Mouse (Mus musculus): ENCODE data around the gene Nqo2. TPM values are rescaled to one million over a fixed set of nuclear protein-coding genes. Genes with fewer than 3 reads are reported as not detected.
A peak's percentile ranks its signal among the peaks of the same experiment; 100 is the strongest.
"Not testable (repeated sequence)": the region's sequence is repeated elsewhere in the genome, so short reads cannot be mapped to it uniquely, and the experiment has no call there.

The Nqo2 gene
- 29.1 and 29.4 TPM in 2 replicates for polyA plus RNA-seq (2015; fragmentation: Nextera tagmentation; extraction: Ambion mirVana)

DNA sequence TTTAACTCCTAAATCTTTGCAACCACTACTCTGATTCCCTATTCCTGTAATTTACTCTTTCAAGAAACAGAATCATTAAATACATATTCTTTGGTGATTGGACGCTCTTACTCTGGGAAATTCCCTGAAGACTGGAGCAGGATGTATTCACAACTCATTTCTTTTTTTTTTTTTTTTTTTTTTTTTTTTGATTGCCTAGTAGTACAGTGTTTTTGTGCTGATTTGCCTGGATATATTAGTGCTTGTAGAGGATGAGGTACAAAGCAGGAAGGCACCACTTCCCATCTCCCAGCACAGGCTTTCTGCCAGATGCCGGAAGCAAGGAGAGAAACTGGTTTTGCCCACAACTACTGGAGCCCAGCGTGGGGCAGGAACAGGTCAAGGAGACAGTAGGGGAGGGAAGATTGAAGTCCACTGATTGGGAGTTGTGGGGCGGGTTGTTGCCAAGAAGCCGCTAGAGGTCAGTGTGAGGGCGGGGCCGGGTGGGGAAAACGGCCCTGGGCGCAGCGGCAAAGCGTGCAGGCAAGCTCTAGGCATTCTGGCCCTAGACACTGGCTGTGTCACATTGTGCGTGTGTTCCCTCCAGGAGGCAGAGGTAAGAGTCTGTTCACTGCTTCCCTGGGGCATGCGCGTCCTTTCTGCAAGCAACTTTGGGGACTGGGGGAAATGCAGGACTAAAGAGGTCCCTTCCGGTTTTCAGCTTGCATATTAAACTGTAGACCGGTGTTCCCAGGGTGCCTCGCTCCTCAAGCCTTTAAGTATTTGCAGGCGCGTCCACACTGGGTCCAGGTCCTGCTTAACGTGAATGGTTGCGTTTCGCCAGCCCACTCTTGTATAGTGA, at the start of gene Nqo2:
Gene Nqo2, plus strand, starts transcription at position 482 of the 841 bp plus-strand sequence.
- no peaks in the 10 kb centered on the region for H3K9me3 ChIP-seq
- peak within 1 kb of the TSS; percentile 55 for H3K9ac ChIP-seq
- peak within 1 kb of the TSS; percentile 96 for H3K27ac ChIP-seq
- peak within 1 kb of the TSS; percentile 57 for H3K4me3 ChIP-seq
- no peaks in the 10 kb centered on the region for H3K27me3 ChIP-seq
- peaks cover 10% of the 10 kb centered on the region for H3K4me1 ChIP-seq
- H3K4me2 ChIP-seq: peak within 1 kb of the TSS; percentile 66
- under 1% methylated on average over 22 of the region's 22 CpGs for WGBS
- peak; percentile 91 for ATAC-seq (ENCODE audit: borderline replicate concordance, extremely low read depth, low FRiP score, low TSS enrichment)
- H3K36me3 ChIP-seq: no peaks in the 10 kb centered on the region

DNA sequence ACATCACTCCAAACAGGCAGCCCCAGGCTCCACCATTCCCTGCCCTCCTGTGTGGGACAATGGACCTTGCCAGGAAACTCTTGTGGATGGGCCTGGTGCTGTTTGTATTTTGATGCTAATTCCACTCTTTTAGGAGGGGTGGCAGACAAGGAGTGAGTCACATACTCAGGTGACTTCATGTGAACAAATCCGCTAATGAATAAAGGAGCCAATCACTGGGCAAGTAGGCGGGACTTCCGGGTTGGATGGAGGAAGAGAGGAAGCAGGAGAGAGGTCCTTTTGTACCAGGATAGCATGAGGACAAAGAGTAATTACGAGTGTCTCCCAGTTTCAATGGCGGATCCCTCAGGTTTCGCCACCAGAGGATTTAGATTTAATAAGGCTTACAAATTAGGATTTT, 43.4 kb upstream of the Nqo2 start:
- peaks cover 31% of the 10 kb centered on the region for H3K36me3 ChIP-seq

DNA sequence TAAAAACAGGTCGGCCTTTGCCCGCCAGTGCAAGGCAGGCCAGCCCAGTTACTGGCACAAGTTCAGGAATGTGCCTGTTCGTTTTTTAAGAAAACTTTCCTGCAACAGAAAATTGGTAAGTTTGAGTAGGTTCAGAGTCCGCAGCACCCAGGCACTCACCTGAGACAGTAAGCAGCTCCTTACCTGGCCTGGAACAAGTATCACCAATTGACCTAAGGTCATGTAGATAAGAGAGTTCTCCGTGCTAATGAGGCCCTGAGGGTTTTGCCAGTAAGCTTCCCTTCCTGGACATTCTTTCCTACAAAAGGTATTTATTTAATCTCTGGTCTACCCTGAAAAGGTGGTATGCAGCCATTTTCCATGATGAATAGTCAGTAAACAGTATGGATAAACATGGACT, 42.8 kb upstream of the Nqo2 start:
- Histone ChIP-seq H3K27ac (no peak overlapping the region), H3K27me3 (no peaks in the 10 kb centered on the region), H3K9ac (no peak overlapping the region), H3K36me3 (peaks cover 31% of the 10 kb centered on the region), H3K4me1 (no peaks in the 10 kb centered on the region), H3K4me3 (no peak overlapping the region), H3K9me3 (no peaks in the 10 kb centered on the region), H3K4me2 (no peak overlapping the region)
- 57% methylated on average over 5 of the region's 5 CpGs for WGBS
- ATAC-seq (ENCODE audit: borderline replicate concordance, extremely low read depth, low FRiP score, low TSS enrichment): no peak

More for the DNA sequence above, 43.4 kb upstream of the Nqo2 start:
- no peak overlapping the region for H3K9ac ChIP-seq
- no peaks in the 10 kb centered on the region for H3K4me1 ChIP-seq
- 91% methylated on average over 6 of the region's 6 CpGs for WGBS
- H3K9me3 ChIP-seq: no peaks in the 10 kb centered on the region
- no peak overlapping the region for H3K4me2 ChIP-seq
- no peaks in the 10 kb centered on the region for H3K27me3 ChIP-seq
- H3K4me3 ChIP-seq: no peak overlapping the region
- no peak for ATAC-seq (ENCODE audit: borderline replicate concordance, extremely low read depth, low FRiP score, low TSS enrichment)
- no peak overlapping the region for H3K27ac ChIP-seq

DNA sequence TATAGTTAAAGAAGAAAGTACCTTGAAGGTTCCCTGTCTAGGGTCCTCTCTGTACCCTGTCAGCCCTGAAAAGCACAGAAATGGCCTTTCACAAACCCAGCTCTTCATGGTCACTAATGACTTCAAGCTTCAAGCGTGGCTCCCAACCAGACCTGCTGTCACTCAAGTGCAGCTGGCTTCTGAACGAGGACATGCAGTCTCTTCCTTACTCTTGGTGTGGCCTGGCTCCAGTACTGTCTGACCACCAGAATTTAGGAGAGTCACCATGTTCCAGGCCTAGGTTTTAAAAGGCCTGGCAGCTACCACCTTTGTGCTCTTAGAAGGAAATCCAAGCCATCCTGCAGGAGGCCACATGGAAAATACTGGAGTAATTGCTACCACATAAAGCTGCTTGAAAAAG, 34.2 kb upstream of the Nqo2 start:
- H3K4me1 ChIP-seq: peaks cover 9% of the 10 kb centered on the region; the same call in 1 of the 2 replicates
- WGBS: 67% methylated on average over 2 of the region's 2 CpGs
- H3K9ac ChIP-seq: no peak overlapping the region
- H3K27me3 ChIP-seq: no peaks in the 10 kb centered on the region
- H3K4me3 ChIP-seq: no peak overlapping the region
- peaks cover 5% of the 10 kb centered on the region; the same call in 1 of the 2 replicates for H3K36me3 ChIP-seq
- H3K27ac ChIP-seq: no peak overlapping the region
- H3K4me2 ChIP-seq: no peak overlapping the region
- no peaks in the 10 kb centered on the region for H3K9me3 ChIP-seq
- ATAC-seq (ENCODE audit: borderline replicate concordance, extremely low read depth, low FRiP score, low TSS enrichment): no peak

DNA sequence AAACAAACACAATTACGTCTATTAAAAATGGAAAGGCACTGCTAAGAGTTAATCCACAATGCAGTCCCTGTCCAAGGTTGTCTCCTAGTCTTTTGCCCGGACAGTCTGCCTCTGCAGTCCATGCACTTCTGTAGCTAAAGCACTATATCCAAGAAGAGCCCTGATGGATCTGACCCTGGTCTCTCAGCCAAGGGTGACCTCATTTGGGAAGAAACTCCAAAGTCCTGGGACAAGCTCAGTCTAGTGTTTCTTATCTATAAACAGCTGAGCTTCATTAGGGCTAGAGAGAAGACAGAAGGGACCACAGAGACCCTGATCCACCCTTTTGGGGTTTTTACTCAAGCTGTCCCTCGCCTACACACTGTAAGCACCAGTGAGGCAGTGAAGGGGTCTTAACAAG, 33.6 kb upstream of the Nqo2 start:
- WGBS: 79% methylated on average over 3 of the region's 3 CpGs
- no peak overlapping the region for H3K27ac ChIP-seq
- H3K4me1 ChIP-seq: peaks cover 9% of the 10 kb centered on the region; the same call in 1 of the 2 replicates
- H3K4me3 ChIP-seq: no peak overlapping the region
- peaks cover 5% of the 10 kb centered on the region; the same call in 1 of the 2 replicates for H3K36me3 ChIP-seq
- H3K9ac ChIP-seq: no peak overlapping the region
- no peak for ATAC-seq (ENCODE audit: borderline replicate concordance, extremely low read depth, low FRiP score, low TSS enrichment)
- H3K27me3 ChIP-seq: no peaks in the 10 kb centered on the region
- H3K9me3 ChIP-seq: no peaks in the 10 kb centered on the region
- no peak overlapping the region for H3K4me2 ChIP-seq

DNA sequence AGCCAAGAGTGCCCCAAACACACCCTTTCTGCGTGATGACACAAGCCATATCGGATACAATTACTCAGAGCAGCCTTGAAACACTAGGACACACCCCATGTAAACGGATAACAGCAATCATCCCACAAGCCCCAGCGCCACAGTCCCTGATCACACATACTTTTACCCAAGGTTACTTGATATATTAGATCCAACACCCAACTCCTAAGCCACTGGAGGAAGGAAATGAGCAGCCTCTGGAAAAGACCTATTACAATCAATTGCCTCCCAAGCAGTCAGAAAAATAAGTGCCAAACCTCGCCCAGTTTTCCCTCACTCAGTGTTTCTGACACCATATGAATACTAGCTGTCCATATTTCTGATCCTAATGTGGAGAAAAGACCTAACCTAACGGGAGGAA, 29.7 kb upstream of the Nqo2 start:
- WGBS: 59% methylated on average over 6 of the region's 6 CpGs
- no peaks in the 10 kb centered on the region for H3K9me3 ChIP-seq
- H3K27ac ChIP-seq: no peak overlapping the region
- peaks cover 19% of the 10 kb centered on the region for H3K4me1 ChIP-seq
- H3K4me2 ChIP-seq: peak overlapping the region; percentile 75
- peak overlapping the region; percentile 62 for H3K4me3 ChIP-seq
- H3K9ac ChIP-seq: no peak overlapping the region
- H3K36me3 ChIP-seq: 0 out of 2 replicates have a peak, but pooled peaks cover 5% of the 10 kb centered on the region
- no peaks in the 10 kb centered on the region for H3K27me3 ChIP-seq
- no peak for ATAC-seq (ENCODE audit: borderline replicate concordance, extremely low read depth, low FRiP score, low TSS enrichment)

DNA sequence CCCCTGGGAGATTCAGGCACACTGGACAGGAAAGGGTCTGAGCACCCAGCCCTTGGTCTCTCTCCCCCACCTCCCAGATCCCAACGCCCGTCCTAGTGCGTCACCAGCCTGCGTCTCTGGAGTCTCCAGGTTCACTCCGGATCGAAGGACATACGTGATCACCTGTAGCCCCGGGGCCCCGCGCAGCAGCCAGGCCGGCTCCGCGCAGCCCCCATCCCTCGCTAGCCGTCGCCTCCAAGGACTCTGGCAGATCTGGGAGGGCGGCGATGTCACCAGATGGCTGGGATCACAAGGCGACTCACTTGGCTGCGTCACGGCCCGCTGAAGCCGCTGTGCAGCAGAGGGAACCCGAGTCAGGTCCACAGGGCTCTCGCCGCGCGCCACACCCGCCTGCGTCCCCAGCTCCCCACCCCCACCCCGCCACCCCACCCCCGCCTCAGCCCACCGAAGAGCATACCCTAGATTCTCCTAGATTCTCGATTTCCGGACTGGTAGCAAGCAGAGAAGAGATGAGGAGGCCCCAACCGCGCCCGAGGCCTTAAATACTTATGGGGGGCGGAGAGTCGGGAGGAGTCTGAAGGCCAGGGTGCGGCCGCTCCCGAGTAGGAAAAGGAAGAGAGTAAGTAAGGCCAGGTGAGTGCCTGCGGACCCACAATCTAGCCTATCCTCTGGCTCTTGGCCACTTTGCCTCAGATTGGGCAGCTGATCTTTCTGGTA, 28.9 kb upstream of the Nqo2 start:
- Histone ChIP-seq H3K27me3 (no peaks in the 10 kb centered on the region), H3K9me3 (no peaks in the 10 kb centered on the region), H3K36me3 (0 out of 2 replicates have a peak, but pooled peaks cover 2% of the 10 kb centered on the region), H3K9ac (peak overlapping the region; percentile 66), H3K4me2 (peak overlapping the region; percentile 75), H3K4me3 (peak overlapping the region; percentile 62), H3K27ac (0 out of 2 replicates have a peak overlapping the region, but pooled peaks have one; percentile 12), H3K4me1 (peaks cover 19% of the 10 kb centered on the region)
- 1% methylated on average over 43 of the region's 44 CpGs for WGBS
- peak; percentile 91 for ATAC-seq (ENCODE audit: borderline replicate concordance, extremely low read depth, low FRiP score, low TSS enrichment)

DNA sequence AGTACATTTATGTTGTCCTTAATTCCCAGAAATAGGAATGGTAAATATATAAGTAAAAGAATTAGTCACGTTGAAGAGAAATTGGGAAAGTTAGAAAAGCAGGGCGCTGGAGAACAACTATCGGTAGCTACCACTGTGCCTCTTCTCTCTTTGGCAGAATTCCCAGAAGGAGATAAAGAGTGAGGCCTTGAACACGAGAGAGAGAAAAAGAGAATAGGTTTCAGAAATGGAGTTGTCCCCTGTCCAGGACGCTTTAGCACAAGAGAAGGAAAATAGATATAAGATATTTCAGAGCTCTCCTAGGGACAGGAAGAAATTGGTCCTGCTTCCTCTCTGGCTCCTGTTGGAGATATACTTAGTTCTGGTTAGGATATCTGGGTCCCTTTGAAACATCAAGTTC, 27.3 kb upstream of the Nqo2 start:
- Histone ChIP-seq H3K4me3 (no peak overlapping the region), H3K9ac (no peak overlapping the region), H3K4me1 (peaks cover 19% of the 10 kb centered on the region), H3K4me2 (no peak overlapping the region), H3K9me3 (no peaks in the 10 kb centered on the region), H3K27me3 (no peaks in the 10 kb centered on the region), H3K36me3 (no peaks in the 10 kb centered on the region), H3K27ac (no peak overlapping the region)
- no peak for ATAC-seq (ENCODE audit: borderline replicate concordance, extremely low read depth, low FRiP score, low TSS enrichment)
- WGBS: 36% methylated on average over 5 of the region's 5 CpGs

DNA sequence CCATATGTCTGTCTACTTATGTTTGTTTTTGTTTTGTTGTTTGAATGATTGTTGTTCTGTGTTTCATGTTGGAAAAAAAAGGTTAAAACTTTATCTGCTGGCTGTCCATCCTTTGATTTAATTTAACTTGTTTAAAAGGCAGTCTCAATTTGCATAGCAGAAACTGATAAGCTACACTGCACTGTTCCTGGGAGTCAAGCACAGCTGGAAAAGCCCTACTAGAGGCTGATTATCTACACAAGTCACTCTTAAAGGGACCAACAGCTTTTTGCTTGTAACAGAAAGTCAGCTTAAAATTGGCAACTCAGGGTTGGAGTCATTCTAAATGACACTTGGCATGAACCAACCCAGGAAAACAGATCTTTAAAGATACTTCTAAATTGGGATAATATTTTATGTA, 26.9 kb upstream of the Nqo2 start:
- H3K27me3 ChIP-seq; H3K9me3 ChIP-seq; H3K36me3 ChIP-seq; H3K27ac ChIP-seq; H3K4me3 ChIP-seq; H3K9ac ChIP-seq; H3K4me2 ChIP-seq; ATAC-seq (ENCODE audit: borderline replicate concordance, extremely low read depth, low FRiP score, low TSS enrichment): not testable (repeated sequence)
- peaks cover 19% of the 10 kb centered on the region for H3K4me1 ChIP-seq

DNA sequence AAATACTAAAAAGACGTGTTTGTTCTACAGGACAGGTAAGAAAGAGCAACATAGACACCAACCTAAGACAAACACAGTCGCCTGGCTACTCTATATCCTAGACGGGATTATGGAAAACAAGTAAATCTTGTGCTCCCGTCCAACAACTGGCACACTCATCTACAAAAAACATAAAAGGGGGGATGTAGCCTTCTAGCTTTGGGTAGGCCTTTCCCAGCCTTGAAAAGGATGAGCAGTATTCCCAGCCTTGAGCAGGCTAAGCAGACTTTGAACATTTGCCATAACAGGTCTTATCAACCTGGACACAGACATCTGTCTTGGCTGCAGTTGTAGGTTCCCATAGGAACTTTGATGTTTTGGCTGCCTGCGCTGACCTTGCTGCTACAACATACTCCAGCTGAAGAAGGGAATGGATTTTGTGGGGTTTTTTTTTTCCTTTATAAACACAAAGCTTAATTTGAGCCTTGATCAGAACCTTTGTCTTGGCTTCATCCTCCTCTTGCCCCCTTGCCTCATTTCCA, 23.1 kb upstream of the Nqo2 start:
- H3K4me2 ChIP-seq: no peak overlapping the region
- no peak overlapping the region for H3K27ac ChIP-seq
- H3K27me3 ChIP-seq: no peaks in the 10 kb centered on the region
- no peaks in the 10 kb centered on the region for H3K36me3 ChIP-seq
- no peaks in the 10 kb centered on the region for H3K9me3 ChIP-seq
- WGBS: 79% methylated on average over 5 of the region's 5 CpGs
- no peak overlapping the region for H3K9ac ChIP-seq
- no peak for ATAC-seq (ENCODE audit: borderline replicate concordance, extremely low read depth, low FRiP score, low TSS enrichment)
- H3K4me1 ChIP-seq: peaks cover 5% of the 10 kb centered on the region; the same call in 1 of the 2 replicates
- no peak overlapping the region for H3K4me3 ChIP-seq

DNA sequence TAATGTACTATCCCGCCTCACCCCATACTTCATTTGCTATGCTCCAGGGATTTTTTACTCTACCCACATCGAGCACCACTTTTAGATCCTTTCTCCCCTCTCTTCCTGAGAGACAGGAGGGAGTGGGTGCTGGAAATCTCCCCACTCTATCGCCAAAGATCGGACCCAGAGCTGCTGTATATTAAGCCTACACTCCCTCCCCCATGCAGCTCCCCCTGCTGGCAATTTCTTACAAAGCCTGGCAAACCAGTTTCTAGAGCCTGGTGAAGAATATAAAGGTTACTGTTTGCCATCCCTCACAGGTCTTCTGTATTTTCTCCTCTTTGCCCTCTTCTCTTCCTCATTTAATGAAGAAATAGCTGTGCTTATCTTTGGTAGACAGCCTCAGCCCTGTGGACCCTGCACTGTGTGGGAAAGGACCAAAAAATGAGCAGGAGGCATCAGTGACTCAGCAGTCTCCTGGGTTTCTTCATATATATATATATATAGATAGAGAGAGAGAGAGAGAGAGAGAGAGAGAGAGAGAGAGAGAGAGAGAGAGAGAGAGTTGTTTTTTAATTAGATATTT, 22.2 kb upstream of the Nqo2 start:
- WGBS: 42% methylated on average over 4 of the region's 4 CpGs
- no peak for ATAC-seq (ENCODE audit: borderline replicate concordance, extremely low read depth, low FRiP score, low TSS enrichment)
- Histone ChIP-seq H3K4me1 (no peaks in the 10 kb centered on the region), H3K9me3 (no peaks in the 10 kb centered on the region), H3K9ac (no peak overlapping the region), H3K4me3 (no peak overlapping the region), H3K36me3 (no peaks in the 10 kb centered on the region), H3K27me3 (no peaks in the 10 kb centered on the region), H3K4me2 (no peak overlapping the region), H3K27ac (no peak overlapping the region)

Measured in lung, embryonic 15.5 days (tissue).